Mouse (Mus musculus) embryonic facial prominence, embryonic 13.5 days (tissue): Measurements from ENCODE around the gene Fryl. TPM values are rescaled to one million over a fixed set of nuclear protein-coding genes. Genes with fewer than 3 reads are reported as not detected.

Source experiments
- ATAC-seq: fragments of 200-750 bp; cut with Nextera tagmentation; 2 replicates; pipeline ENCODE4 v1.8.0; 2017; ENCODE audit warnings: low read depth; ENCODE audit not compliant: insufficient number of reproducible peaks, insufficient read depth, low FRiP score, low TSS enrichment
- H3K27ac ChIP-seq: fragments of 300-500 bp; sonication (generic); 2 replicates; pipeline ENCODE4 v1.5.1; 2015; ENCODE audit warnings: moderate library complexity, mild to moderate bottlenecking, inconsistent platforms
- H3K27me3 ChIP-seq: fragments of 300-500 bp; sonication (generic); 2 replicates; pipeline ENCODE4 v1.6.1; 2015; ENCODE audit warnings: mild to moderate bottlenecking, inconsistent platforms
- H3K36me3 ChIP-seq: fragments of 300-500 bp; sonication (generic); 2 replicates; pipeline ENCODE4 v1.6.1; 2015; ENCODE audit warnings: mild to moderate bottlenecking, inconsistent platforms
- H3K4me1 ChIP-seq: fragments of 300-500 bp; sonication (generic); 2 replicates; pipeline ENCODE4 v1.6.1; 2015; ENCODE audit warnings: inconsistent platforms
- H3K4me2 ChIP-seq: fragments of 300-500 bp; sonication (generic); 2 replicates; pipeline ENCODE4 v1.6.1; 2015; ENCODE audit warnings: moderate library complexity, mild to moderate bottlenecking, inconsistent platforms
- H3K4me3 ChIP-seq: fragments of 300-500 bp; sonication (generic); 2 replicates; pipeline ENCODE4 v1.5.1; 2015; ENCODE audit warnings: mild to moderate bottlenecking, inconsistent platforms
- H3K9ac ChIP-seq: fragments of 300-500 bp; sonication (generic); 2 replicates; pipeline ENCODE4 v1.6.1; 2015; ENCODE audit warnings: mild to moderate bottlenecking, inconsistent platforms
- H3K9me3 ChIP-seq: fragments of 300-500 bp; sonication (generic); 2 replicates; pipeline ENCODE4 v1.6.1; 2016; ENCODE audit warnings: inconsistent platforms
- WGBS: fragments of 180-500 bp; shearing (Covaris S2); methylation state at CpG from one replicate; pipeline ENCODE4 v1.1.7; 2015; ENCODE audit warnings: mixed read lengths; 5-methylcytosine and 5-hydroxymethylcytosine counted together
- polyA plus RNA-seq: library from polyadenylated mRNA; unstranded; fragments of >200 nt; fragmentation: Nextera tagmentation; extraction: Ambion mirVana; gene quantifications from 2 replicates; pipeline ENCODE4 v1.2.1, GENCODE M21; 2015

Fryl gene
- polyA plus RNA-seq, 1 experiment from 2014 or later, result 30.2 TPM

DNA sequence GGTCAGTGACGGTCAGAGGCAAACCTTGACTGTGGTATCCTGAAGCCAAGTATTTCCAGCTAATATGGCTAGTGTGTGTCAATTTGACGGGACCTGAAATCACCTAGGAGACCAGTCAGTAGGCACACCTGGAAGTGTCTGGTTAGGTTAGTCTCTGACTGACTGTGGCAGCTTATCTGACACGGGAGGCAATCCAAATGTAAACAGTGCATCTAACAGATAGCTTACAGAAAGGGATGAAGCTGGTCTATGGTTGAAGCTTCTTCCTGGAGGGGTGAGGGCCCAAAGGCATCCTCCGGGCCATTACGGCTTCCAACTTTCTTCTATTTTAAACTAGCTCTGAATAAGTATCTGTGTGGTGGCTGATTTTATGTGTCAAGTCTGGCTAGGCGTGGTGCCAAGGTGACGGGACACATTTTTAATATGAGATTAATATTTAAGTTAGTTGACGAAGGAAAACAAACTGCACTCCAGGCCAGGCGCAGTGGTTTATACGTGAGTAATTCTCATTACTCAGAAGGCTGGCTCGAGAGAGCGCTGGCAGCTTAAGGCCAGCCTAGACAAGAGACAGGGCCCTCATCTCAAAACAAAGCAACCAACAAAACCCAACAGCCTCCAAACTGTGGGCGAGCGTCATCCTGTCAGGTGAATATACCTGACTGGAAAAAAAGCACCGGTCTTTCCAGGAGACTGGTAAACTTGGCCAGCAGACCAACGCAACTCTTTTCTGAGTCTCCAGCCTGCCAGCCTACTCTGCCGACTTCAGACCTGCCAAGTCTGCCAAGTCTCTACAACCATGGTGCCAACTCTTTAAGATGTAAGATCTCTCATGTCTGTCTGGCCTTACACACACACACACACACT lies 23.2 kb downstream of the Fryl start:
- no peak for ATAC-seq
- H3K4me2 ChIP-seq, result no peak overlapping the region
- 84% methylated on average over 17 of the region's 17 CpGs for WGBS

GRCm38 (mm10) chr5:73232267-73232666 lies 24.2 kb downstream of the Fryl start:
- Histone ChIP-seq H3K27me3 (no peaks in the 10 kb centered on the region), H3K4me2 (no peak overlapping the region), H3K27ac (no peak overlapping the region), H3K9me3 (no peaks in the 10 kb centered on the region), H3K9ac (no peak overlapping the region), H3K4me1 (peaks cover 41% of the 10 kb centered on the region), H3K36me3 (no peaks in the 10 kb centered on the region), H3K4me3 (no peak overlapping the region)
- 26% methylated on average over 9 of the region's 9 CpGs for WGBS
- no peak for ATAC-seq

More for the DNA sequence above, 23.2 kb downstream of the Fryl start:
- Histone ChIP-seq H3K4me1 (peaks cover 41% of the 10 kb centered on the region), H3K27me3 (no peaks in the 10 kb centered on the region), H3K4me3 (no peak overlapping the region), H3K9ac (no peak overlapping the region), H3K9me3 (no peaks in the 10 kb centered on the region), H3K36me3 (no peaks in the 10 kb centered on the region), H3K27ac (no peak overlapping the region)

DNA sequence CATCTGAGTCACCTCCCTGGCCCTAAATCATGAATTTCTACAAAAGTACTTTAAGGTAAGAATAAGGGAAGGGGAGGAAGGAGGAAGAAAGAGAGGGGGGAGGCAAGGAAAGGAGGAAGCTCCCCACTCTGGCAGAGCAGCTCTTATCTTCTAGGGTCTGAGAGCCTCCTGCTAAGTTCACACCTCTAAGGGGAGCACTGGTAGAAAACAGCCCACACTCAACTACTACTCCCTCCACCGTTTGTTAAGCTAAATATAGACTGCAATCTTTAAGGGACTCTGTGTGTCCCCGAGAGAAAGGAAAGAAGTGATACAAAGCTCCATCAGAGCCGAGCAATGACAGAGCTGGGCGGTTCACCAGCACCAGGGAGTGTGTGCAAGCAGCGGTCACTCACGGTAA lies 24.6 kb downstream of the Fryl start:
- Histone ChIP-seq H3K4me3 (no peak overlapping the region), H3K27me3 (no peaks in the 10 kb centered on the region), H3K36me3 (no peaks in the 10 kb centered on the region), H3K9me3 (no peaks in the 10 kb centered on the region), H3K27ac (no peak overlapping the region), H3K4me2 (no peak overlapping the region), H3K4me1 (peaks cover 38% of the 10 kb centered on the region), H3K9ac (no peak overlapping the region)
- 24% methylated on average over 6 of the region's 6 CpGs for WGBS
- ATAC-seq, result no peak

- no peak overlapping the region for H3K9ac ChIP-seq
- H3K27ac ChIP-seq, result no peak overlapping the region
- H3K4me1 ChIP-seq, result peaks cover 35% of the 10 kb centered on the region
- no peaks in the 10 kb centered on the region for H3K36me3 ChIP-seq
- no peaks in the 10 kb centered on the region for H3K9me3 ChIP-seq
- no peaks in the 10 kb centered on the region for H3K27me3 ChIP-seq
- H3K4me2 ChIP-seq, result no peak overlapping the region
- ATAC-seq, result no peak
- WGBS, result 56% methylated on average over 4 of the region's 4 CpGs
- H3K4me3 ChIP-seq, result no peak overlapping the region
Observed at GRCm38 (mm10) chr5:73230171-73230570, 26.2 kb downstream of the Fryl start.

DNA sequence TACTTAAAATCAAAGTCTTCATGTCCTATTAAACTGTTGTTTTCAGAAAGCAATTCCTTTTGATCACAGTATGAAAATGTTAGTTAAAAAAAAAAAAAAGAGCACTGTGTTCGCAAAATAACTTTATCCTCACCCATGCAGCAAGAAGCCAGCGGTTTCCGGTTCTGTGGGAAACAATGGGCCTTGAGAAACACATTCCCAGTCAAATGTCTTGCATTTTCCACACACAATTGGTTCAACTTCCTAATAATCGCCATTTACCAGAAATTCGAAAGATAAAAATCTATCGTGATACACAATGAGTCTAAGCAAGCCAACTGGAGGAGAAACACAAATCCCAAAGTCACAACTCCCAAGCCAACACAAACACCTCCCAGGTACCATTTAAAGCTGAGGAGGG lies 27.0 kb downstream of the Fryl start:
- ATAC-seq, result no peak
- Histone ChIP-seq H3K27me3 (no peaks in the 10 kb centered on the region), H3K4me2 (no peak overlapping the region), H3K4me1 (peaks cover 28% of the 10 kb centered on the region), H3K9ac (no peak overlapping the region), H3K36me3 (no peaks in the 10 kb centered on the region), H3K9me3 (no peaks in the 10 kb centered on the region), H3K4me3 (no peak overlapping the region), H3K27ac (no peak overlapping the region)
- 73% methylated on average over 6 of the region's 6 CpGs for WGBS

- Histone ChIP-seq H3K4me1 (peaks cover 20% of the 10 kb centered on the region), H3K4me3 (no peak overlapping the region), H3K27ac (no peak overlapping the region), H3K27me3 (no peaks in the 10 kb centered on the region), H3K4me2 (no peak overlapping the region), H3K9me3 (no peaks in the 10 kb centered on the region), H3K36me3 (no peaks in the 10 kb centered on the region), H3K9ac (no peak overlapping the region)
- no peak for ATAC-seq
- WGBS, result 80% methylated on average over 12 of the region's 12 CpGs
Observed at GRCm38 (mm10) chr5:73228291-73229049, 27.9 kb downstream of the Fryl start.

DNA sequence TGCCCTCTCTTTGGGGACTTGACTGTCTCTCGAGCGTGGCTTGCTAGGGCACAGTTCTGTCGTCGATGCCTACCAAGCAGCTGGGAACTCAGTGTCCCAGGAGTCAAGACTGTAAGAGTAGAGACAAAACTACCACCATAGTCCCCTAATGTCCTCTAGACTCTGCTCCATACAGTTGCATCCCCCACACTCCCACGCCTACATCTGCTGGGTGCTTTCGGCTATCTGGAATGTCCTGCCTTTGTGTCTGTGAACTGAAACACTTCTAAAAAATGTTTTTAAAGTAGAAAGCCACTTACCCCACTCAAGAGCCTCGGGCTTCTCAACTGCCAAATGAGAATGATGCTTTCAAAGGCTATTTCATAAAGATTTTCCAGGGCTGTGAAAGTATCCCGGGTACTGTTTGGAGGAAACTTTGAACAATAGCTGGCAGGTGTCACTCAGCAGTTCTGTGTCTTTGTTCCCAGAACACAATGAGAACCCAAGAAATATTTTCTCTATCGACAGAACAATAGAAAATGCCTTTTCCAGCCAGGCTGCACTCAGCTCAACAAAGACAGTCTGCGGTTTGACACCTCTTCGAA lies 28.8 kb downstream of the Fryl start:
- H3K9ac ChIP-seq, result no peak overlapping the region
- no peaks in the 10 kb centered on the region for H3K9me3 ChIP-seq
- no peak overlapping the region for H3K27ac ChIP-seq
- H3K27me3 ChIP-seq, result no peaks in the 10 kb centered on the region
- WGBS, result 74% methylated on average over 11 of the region's 11 CpGs
- H3K4me2 ChIP-seq, result no peak overlapping the region
- H3K4me3 ChIP-seq, result no peak overlapping the region
- peaks cover 17% of the 10 kb centered on the region for H3K4me1 ChIP-seq
- no peaks in the 10 kb centered on the region for H3K36me3 ChIP-seq
- no peak for ATAC-seq

GRCm38 (mm10) chr5:73223065-73223464 lies 33.4 kb downstream of the Fryl start:
- WGBS, result 54% methylated on average over 6 of the region's 6 CpGs
- Histone ChIP-seq H3K4me2 (no peak overlapping the region), H3K27ac (no peak overlapping the region), H3K4me3 (no peak overlapping the region), H3K9ac (no peak overlapping the region), H3K4me1 (no peaks in the 10 kb centered on the region), H3K27me3 (no peaks in the 10 kb centered on the region), H3K9me3 (no peaks in the 10 kb centered on the region), H3K36me3 (peaks cover 16% of the 10 kb centered on the region)
- no peak for ATAC-seq

DNA sequence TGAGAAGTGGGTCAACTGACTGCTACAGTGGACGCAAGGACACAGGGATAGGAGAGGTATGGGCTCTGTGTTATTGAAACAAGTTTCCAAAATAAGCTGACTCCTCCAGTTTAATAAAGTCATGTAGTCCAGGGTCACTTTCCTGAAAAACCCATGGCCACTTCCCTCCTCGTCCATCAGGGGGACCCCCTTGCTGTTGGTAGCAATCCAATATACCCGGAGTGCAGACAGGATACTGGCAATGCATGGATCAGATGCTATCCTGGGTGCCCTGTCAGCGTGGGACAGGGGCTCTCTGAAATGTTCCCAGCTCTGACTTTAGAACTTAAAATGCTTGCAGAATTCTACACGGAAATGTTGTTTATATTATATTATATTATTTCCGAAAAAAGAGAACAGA lies 34.0 kb downstream of the Fryl start:
- Histone ChIP-seq H3K36me3 (peaks cover 18% of the 10 kb centered on the region), H3K9ac (no peak overlapping the region), H3K4me3 (no peak overlapping the region), H3K4me1 (no peaks in the 10 kb centered on the region), H3K9me3 (no peaks in the 10 kb centered on the region), H3K4me2 (no peak overlapping the region), H3K27me3 (no peaks in the 10 kb centered on the region), H3K27ac (no peak overlapping the region)
- WGBS, result 45% methylated on average over 6 of the region's 6 CpGs
- ATAC-seq, result no peak

DNA sequence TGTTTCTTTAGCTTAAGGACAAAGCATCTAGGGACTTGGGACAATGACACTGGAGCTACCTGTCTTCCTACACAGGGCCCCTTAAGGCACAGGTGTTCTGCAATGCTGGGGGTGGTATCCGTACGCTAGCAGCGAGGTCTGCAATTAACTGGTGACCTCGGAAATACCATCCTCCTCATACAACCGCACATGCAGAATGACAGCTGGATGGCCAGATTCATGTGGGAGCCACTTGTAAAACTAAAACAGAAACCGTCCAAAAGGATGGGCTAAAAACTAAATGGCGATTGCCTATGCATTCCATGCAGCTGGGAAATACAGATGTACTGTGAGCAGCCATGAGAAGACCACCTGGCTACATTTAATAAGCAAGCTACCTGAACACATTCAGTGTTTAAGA lies 34.6 kb downstream of the Fryl start:
- Histone ChIP-seq H3K9ac (no peak overlapping the region), H3K9me3 (no peaks in the 10 kb centered on the region), H3K4me3 (no peak overlapping the region), H3K4me2 (no peak overlapping the region), H3K36me3 (peaks cover 22% of the 10 kb centered on the region), H3K4me1 (no peaks in the 10 kb centered on the region), H3K27me3 (no peaks in the 10 kb centered on the region), H3K27ac (no peak overlapping the region)
- ATAC-seq, result no peak
- WGBS, result 58% methylated on average over 7 of the region's 7 CpGs

DNA sequence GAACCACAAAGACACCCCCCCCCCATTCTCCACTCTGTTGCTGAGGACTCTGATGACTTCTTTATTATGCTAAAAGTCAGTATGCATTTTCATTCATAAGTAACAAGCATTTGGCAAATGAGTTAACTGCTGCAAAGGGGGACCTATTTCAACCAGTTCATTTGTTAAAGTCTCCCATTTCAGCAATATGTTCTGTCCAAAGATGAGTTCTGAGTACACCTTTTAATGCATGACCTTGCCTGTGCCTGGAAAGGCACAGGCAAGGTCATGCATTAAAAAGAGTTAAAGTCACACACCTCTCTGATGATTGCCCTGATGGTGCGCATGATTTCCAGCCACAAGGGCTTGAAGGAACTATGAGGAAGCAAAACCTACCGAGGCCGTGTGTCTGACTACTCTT lies 36.7 kb downstream of the Fryl start:
- H3K4me2 ChIP-seq, result no peak overlapping the region
- H3K4me1 ChIP-seq, result no peaks in the 10 kb centered on the region
- H3K9ac ChIP-seq, result no peak overlapping the region
- no peaks in the 10 kb centered on the region for H3K9me3 ChIP-seq
- no peaks in the 10 kb centered on the region for H3K27me3 ChIP-seq
- no peak overlapping the region for H3K4me3 ChIP-seq
- no peak overlapping the region for H3K27ac ChIP-seq
- ATAC-seq, result no peak
- peaks cover 22% of the 10 kb centered on the region for H3K36me3 ChIP-seq
- 83% methylated on average over 3 of the region's 3 CpGs for WGBS

DNA sequence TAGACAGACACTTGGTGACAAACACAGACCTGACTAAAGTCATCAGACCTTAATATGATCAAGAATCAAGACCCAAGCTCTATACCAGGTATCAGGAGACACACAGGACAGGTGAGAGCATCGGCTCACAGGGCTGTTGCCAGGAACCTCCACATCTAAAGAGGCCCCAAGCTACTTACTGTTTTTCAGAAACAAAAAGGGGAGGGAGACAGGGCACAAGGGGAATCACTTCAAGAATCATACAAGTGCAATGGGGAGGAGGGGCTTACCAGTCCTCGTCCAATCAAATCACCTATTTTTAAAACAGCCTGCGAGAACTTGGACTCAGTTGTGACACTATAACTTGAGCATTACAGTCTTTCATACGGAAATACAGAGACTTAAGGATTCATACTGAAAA lies 38.4 kb downstream of the Fryl start:
- Histone ChIP-seq H3K9me3 (no peaks in the 10 kb centered on the region), H3K36me3 (peaks cover 22% of the 10 kb centered on the region), H3K9ac (no peak overlapping the region), H3K4me1 (no peaks in the 10 kb centered on the region), H3K4me2 (no peak overlapping the region), H3K27ac (no peak overlapping the region), H3K27me3 (no peaks in the 10 kb centered on the region), H3K4me3 (no peak overlapping the region)
- ATAC-seq, result no peak
- WGBS, result 88% methylated on average over 4 of the region's 4 CpGs
